ENCODE assay signal across 18 mouse cellular contexts in genomic region chr7:137847856-137848255, GRCm38 (mm10).
DNase-seq lines count a peak whose midpoint lies in the region; ATAC-seq and TF ChIP-seq lines count a peak whose summit lies in the region.
"Had no signal": no experiment of that assay in that cellular context is flagged by ENCODE, and none has a peak within 500 bp of the region (broad histone marks: within the 10 kb centered on the region; RNA-seq: fewer than 3 reads in every experiment).

No protein-coding gene starts in this region.

- no peak overlapping the region for H3K9ac ChIP-seq in forebrain, postnatal 0 days
- H3K9ac ChIP-seq in forebrain, embryonic 11.5 days (ENCODE audit: low read length), result no peak overlapping the region
- H3K9ac ChIP-seq in hindbrain, embryonic 13.5 days, result no peak overlapping the region
- no peak overlapping the region for H3K9ac ChIP-seq in liver, embryonic 12.5 days
- no peak overlapping the region for H3K9ac ChIP-seq in intestine, embryonic 15.5 days
- H3K9ac ChIP-seq: embryonic facial prominence, embryonic 15.5 days; kidney, embryonic 15.5 days; liver, embryonic 14.5 days; stomach, embryonic 15.5 days had no signal

- no peak overlapping the region for H3K27ac ChIP-seq in forebrain, postnatal 0 days (ENCODE audit: low read depth, low read length)
- no peak overlapping the region for H3K27ac ChIP-seq in forebrain, embryonic 11.5 days (ENCODE audit: low read depth, low read length)
- H3K27ac ChIP-seq in hindbrain, embryonic 13.5 days, result 0 out of 2 replicates have a peak overlapping the region, but pooled peaks have one; percentile 41
- H3K27ac ChIP-seq in liver, embryonic 12.5 days, result no peak overlapping the region
- no peak overlapping the region for H3K27ac ChIP-seq in intestine, embryonic 15.5 days
- H3K27ac ChIP-seq: embryonic facial prominence, embryonic 15.5 days; heart, adult 2 months; kidney, embryonic 15.5 days; liver, embryonic 14.5 days; macrophage; stomach, embryonic 15.5 days had no signal

- H3K4me1 ChIP-seq in forebrain, postnatal 0 days (ENCODE audit: insufficient read depth), result no peaks in the 10 kb centered on the region
- H3K4me1 ChIP-seq in forebrain, embryonic 11.5 days (replicated peaks; ENCODE audit: control insufficient read depth, insufficient read depth, low read length), result no peaks in the 10 kb centered on the region
- peaks cover 15% of the 10 kb centered on the region for H3K4me1 ChIP-seq in hindbrain, embryonic 13.5 days (replicated peaks)
- no peaks in the 10 kb centered on the region for H3K4me1 ChIP-seq in liver, embryonic 12.5 days
- no peaks in the 10 kb centered on the region for H3K4me1 ChIP-seq in intestine, embryonic 15.5 days (replicated peaks)
- H3K4me1 ChIP-seq: embryonic facial prominence, embryonic 15.5 days; kidney, embryonic 15.5 days; stomach, embryonic 15.5 days had no signal

- TF ChIP-seq CTCF in forebrain, postnatal 0 days (IDR thresholded peaks at IDR 0.05; ENCODE audit: low read depth), result no peak

- H3K27me3 ChIP-seq in forebrain, postnatal 0 days (ENCODE audit: insufficient read depth, low read length), result no peaks in the 10 kb centered on the region
- no peaks in the 10 kb centered on the region for H3K27me3 ChIP-seq in forebrain, embryonic 11.5 days (ENCODE audit: control insufficient read depth, insufficient read depth, low read length)
- H3K27me3 ChIP-seq in hindbrain, embryonic 13.5 days, result 0 out of 2 replicates have a peak, but pooled peaks cover 3% of the 10 kb centered on the region
- H3K27me3 ChIP-seq in liver, embryonic 12.5 days (replicated peaks), result no peaks in the 10 kb centered on the region
- no peaks in the 10 kb centered on the region for H3K27me3 ChIP-seq in intestine, embryonic 15.5 days (replicated peaks)
- H3K27me3 ChIP-seq: embryonic facial prominence, embryonic 15.5 days; kidney, embryonic 15.5 days; Patski; stomach, embryonic 15.5 days had no signal

- ATAC-seq in forebrain, postnatal 0 days, result no peak
- no peak for ATAC-seq in forebrain, embryonic 11.5 days (replicated peaks; ENCODE audit: low FRiP score)
- ATAC-seq in hindbrain, embryonic 13.5 days (ENCODE audit: low FRiP score), result 0 out of 2 replicates have a peak, but pooled peaks have one; percentile 52
- ATAC-seq in liver, embryonic 12.5 days, result no peak
- no peak for ATAC-seq in intestine, embryonic 15.5 days
- ATAC-seq: Patski had no signal

- DNase-seq in forebrain, postnatal 0 days, result peak; percentile 27
- DNase-seq in forebrain, embryonic 11.5 days (ENCODE audit: low spot score), result no peak
- DNase-seq in brain, adult 2 months (ENCODE audit: low read depth, low spot score), result peak; percentile 7
- DNase-seq in layer of hippocampus, postnatal 36 days, result peak; percentile 19 to 30
- no peak for DNase-seq in T-cell, adult 2 months (ENCODE audit: low spot score)
- DNase-seq: adrenal gland, adult 8-10 months; heart, adult 2 months; heart, postnatal 4 days had no signal

- WGBS in forebrain, postnatal 0 days, result 52% methylated on average over 11 of the region's 11 CpGs
- 82% methylated on average over 11 of the region's 11 CpGs for WGBS in forebrain, embryonic 11.5 days
- 33% methylated on average over 11 of the region's 11 CpGs for WGBS in hindbrain, embryonic 13.5 days
- WGBS in liver, embryonic 12.5 days (ENCODE audit: insufficient replicate concordance), result 76% methylated on average over 11 of the region's 11 CpGs
- 77% methylated on average over 11 of the region's 11 CpGs for WGBS in intestine, embryonic 15.5 days

- no peak overlapping the region for H3K4me2 ChIP-seq in forebrain, postnatal 0 days (ENCODE audit: low read depth)
- no peak overlapping the region for H3K4me2 ChIP-seq in forebrain, embryonic 11.5 days (ENCODE audit: low read depth, low read length, severe bottlenecking)
- H3K4me2 ChIP-seq in hindbrain, embryonic 13.5 days, result peak overlapping the region; percentile 9
- H3K4me2 ChIP-seq in liver, embryonic 12.5 days, result no peak overlapping the region
- H3K4me2 ChIP-seq in intestine, embryonic 15.5 days (replicated peaks), result no peak overlapping the region
- H3K4me2 ChIP-seq: embryonic facial prominence, embryonic 15.5 days; kidney, embryonic 15.5 days; stomach, embryonic 15.5 days had no signal

- H3K9me3 ChIP-seq in forebrain, postnatal 0 days (ENCODE audit: low read length), result no peaks in the 10 kb centered on the region
- no peaks in the 10 kb centered on the region for H3K9me3 ChIP-seq in forebrain, embryonic 11.5 days (ENCODE audit: control insufficient read depth, low read length)
- H3K9me3 ChIP-seq in hindbrain, embryonic 13.5 days, result no peaks in the 10 kb centered on the region
- no peaks in the 10 kb centered on the region for H3K9me3 ChIP-seq in liver, embryonic 12.5 days (replicated peaks)
- no peaks in the 10 kb centered on the region for H3K9me3 ChIP-seq in intestine, embryonic 15.5 days
- H3K9me3 ChIP-seq: embryonic facial prominence, embryonic 15.5 days; kidney, embryonic 15.5 days; stomach, embryonic 15.5 days had no signal

- H3K36me3 ChIP-seq in forebrain, postnatal 0 days (ENCODE audit: insufficient read depth), result no peaks in the 10 kb centered on the region
- no peaks in the 10 kb centered on the region for H3K36me3 ChIP-seq in forebrain, embryonic 11.5 days (ENCODE audit: control insufficient read depth, insufficient read depth, low read length)
- H3K36me3 ChIP-seq in hindbrain, embryonic 13.5 days, result no peaks in the 10 kb centered on the region
- no peaks in the 10 kb centered on the region for H3K36me3 ChIP-seq in liver, embryonic 12.5 days
- H3K36me3 ChIP-seq in intestine, embryonic 15.5 days, result no peaks in the 10 kb centered on the region
- H3K36me3 ChIP-seq: embryonic facial prominence, embryonic 15.5 days; kidney, embryonic 15.5 days; stomach, embryonic 15.5 days had no signal

- H3K4me3 ChIP-seq in forebrain, postnatal 0 days (ENCODE audit: low read depth, low read length), result no peak overlapping the region
- no peak overlapping the region for H3K4me3 ChIP-seq in forebrain, embryonic 11.5 days (ENCODE audit: low read depth, low read length)
- no peak overlapping the region for H3K4me3 ChIP-seq in hindbrain, embryonic 13.5 days
- H3K4me3 ChIP-seq in liver, embryonic 12.5 days, result no peak overlapping the region
- H3K4me3 ChIP-seq in intestine, embryonic 15.5 days (replicated peaks), result no peak overlapping the region
- H3K4me3 ChIP-seq: embryonic facial prominence, embryonic 15.5 days; heart, adult 2 months; kidney, embryonic 15.5 days; myocyte; stomach, embryonic 15.5 days had no signal

Comparison
In these comparisons a context has a peak if more than half of its experiments do, and no peak if none do; other contexts are left out.
1. DNase-seq: peak in forebrain, postnatal 0 days (single experiment), brain, adult 2 months (single experiment) and layer of hippocampus, postnatal 36 days (2 of 2); none in forebrain, embryonic 11.5 days (single experiment) and T-cell, adult 2 months (single experiment).